Mouse (Mus musculus): ENCODE measurements at regions not wholly inside any gene's neighbourhood (a gene's known extent, or its start where the extent isn't known, plus 50 kb on each side); places are given as distances from the start of the nearest gene placed in this dataset.

- DNase-seq (ENCODE audit: low read depth, low spot score), result no peak
Observed at GRCm38 (mm10) chr10:45957686-45958085, 380.1 kb downstream of the Hace1 start.

GRCm38 (mm10) chr10:45972240-45972639 is 394.6 kb downstream of the Hace1 start:
- DNase-seq (ENCODE audit: low read depth, low spot score), result no peak

GRCm38 (mm10) chr10:45982731-45983274 is 405.2 kb downstream of the Hace1 start:
- peak; percentile 17 for DNase-seq (ENCODE audit: low read depth, low spot score)

DNA sequence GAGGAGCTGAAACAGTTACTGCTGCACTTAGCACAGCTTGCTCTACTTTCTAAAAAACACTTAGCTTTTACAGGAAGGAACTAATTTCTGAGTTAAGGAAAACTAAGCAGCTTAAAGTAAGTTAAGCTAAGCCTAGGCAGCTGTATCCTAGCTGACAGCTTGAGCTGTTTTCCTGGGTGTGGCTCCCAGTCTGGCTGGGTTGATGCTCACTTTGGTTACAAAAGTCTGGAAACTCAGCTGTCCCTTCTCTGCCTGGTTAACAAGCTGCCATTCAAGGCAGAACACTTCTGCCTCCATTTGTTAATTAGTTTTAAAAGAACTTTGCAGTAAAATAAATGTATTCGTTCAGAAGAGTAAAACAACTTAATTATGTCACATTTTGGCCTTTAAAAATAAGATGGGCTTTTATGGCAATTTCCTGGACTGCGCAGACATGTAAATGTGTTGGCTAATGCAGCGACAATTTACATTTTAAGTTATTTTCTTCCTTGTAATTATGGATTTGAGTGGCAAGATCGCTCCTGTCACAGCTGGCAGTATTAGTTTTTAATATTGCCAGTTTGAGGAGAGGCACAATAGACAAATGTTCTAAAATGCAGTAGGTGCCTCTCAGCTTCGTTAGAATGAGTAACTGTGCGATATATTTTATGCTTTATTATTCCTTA is 406.2 kb downstream of the Hace1 start:
- peak; percentile 6 for DNase-seq (ENCODE audit: low read depth, low spot score)

GRCm38 (mm10) chr10:45986341-45986740 is 408.7 kb downstream of the Hace1 start:
- DNase-seq (ENCODE audit: low read depth, low spot score), result no peak

- DNase-seq (ENCODE audit: low read depth, low spot score), result no peak
Observed at GRCm38 (mm10) chr10:46006319-46006718, 428.7 kb downstream of the Hace1 start.

DNA sequence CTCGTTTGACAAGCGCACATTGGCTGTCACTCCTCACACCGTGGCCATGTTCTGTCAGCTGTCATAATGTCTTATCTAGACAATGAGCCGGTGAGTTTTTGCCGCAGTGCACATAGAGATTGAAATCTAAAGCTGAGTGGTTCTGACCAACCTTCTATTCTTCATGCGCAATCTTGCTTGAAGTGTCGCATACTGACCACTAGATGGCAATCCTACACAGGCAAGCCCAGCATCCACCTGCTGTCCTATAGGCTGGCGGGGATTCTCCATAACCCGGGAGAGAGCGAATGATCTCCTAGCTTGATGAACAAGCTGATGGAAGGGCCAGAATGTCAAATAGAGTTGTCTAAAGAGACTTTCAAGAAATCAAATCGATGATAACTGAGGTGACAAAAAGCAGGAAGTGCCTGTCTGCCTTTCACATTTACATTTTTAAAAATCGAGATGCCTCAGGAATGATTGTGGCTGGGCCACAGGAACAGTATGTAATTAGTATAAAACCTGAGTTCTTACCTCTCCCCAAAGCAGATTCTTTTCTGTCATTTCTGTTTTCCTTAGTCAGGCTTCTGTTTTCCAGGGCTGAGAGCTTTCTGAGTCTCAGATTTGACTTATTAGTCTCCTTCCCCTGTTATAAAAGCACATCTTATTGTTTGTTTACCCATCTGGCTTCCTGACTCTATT is 434.4 kb downstream of the Hace1 start:
- DNase-seq (ENCODE audit: low read depth, low spot score), result peak; percentile 72

DNA sequence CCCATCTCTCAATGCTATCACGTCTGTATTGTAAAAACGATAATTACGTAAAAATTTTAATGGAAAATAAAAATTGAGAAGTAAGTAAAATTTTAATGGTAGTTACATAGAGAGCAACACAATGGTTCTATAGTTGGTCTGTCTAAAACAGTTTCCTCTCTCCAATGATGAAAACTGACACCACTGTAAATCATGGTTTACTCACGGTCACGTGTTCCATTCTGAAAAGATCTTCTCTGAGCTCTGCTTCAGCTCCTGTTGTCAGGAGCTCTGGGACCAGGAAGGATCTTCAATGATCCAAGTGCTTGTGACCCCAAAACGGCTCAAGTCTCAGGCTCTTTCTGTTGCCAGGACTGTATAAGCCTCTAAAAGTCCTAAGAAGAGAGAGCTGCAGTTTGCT is 435.0 kb downstream of the Hace1 start:
- peak; percentile 6 for DNase-seq (ENCODE audit: low read depth, low spot score)

DNA sequence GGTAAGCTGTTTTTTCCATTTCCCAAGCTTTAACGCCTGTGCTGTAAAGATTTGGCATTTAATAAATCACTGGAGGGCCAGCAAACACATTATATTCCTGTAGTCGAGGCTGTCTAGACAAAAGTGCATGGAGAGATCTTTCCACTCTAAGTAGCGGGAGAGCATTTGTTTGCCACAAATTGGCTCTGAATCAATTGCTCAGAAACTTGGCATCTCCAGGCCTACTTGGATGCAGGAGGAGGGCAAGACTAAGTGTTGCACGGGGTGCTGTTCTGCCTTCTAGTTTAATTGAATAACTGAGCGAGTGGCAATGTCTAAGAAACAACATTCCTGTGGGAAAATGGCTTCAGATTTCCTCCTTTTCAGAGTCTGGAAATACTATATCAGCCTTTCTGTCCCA is 438.7 kb downstream of the Hace1 start:
- DNase-seq (ENCODE audit: low read depth, low spot score), result no peak

GRCm38 (mm10) chr10:46045474-46046093 is 468.0 kb downstream of the Hace1 start:
- peak; percentile 23 for DNase-seq (ENCODE audit: low read depth, low spot score)

DNA sequence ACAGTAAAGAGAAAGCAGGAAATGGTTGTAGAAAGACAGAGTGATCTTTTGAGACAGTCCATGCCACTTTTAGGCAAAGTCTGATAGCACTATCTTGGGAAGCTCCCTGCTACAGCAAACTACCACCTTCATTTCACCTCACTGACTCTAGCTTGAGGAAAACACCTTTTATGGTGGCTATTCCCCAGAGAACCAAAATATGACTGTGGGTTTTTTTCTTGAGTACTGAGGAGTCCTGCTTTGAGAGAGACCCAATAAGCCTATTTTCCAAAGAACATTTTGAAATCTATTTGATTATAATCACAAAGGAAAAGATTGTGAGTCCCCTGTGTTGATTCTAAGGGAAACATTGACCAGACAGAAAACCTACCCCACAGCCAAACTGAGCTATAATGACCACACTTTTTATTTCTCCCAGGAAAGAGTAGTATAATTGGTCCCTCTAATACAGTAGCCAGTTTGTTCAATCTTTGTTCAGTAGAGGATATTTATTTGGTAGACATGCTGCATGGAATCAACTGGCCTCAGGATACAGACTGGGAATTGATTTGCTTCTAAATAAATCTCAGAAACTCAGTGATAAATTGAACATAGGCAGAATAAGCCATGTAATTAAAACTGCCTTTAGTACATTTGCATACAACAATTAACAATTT is 468.6 kb downstream of the Hace1 start:
- DNase-seq (ENCODE audit: low read depth, low spot score), result no peak

DNA sequence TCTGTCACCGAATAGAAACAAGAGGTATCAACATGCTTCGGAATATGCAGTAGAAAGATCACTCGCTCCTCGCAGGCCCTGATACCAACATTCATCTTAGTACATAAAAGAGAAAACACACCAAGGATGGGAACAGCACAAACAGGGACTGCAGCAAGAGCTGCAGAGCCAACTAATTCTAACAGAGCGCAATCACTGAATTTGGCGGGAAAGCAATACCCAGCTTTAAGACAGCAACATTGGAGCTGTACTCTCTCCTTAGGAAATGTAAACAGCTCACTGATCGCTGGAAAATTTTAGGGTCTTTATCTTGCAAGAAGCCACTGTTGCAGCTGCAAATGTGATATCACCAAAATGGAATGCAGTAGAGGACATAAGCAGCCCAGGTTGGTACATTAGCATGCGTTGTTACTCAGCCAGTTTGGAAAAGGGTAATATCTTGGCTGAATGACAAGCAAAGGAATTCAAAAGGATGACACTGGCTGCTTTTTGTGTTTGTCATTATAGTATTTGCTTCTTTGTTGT is 469.3 kb downstream of the Hace1 start:
- peak; percentile 25 for DNase-seq (ENCODE audit: low read depth, low spot score)

DNA sequence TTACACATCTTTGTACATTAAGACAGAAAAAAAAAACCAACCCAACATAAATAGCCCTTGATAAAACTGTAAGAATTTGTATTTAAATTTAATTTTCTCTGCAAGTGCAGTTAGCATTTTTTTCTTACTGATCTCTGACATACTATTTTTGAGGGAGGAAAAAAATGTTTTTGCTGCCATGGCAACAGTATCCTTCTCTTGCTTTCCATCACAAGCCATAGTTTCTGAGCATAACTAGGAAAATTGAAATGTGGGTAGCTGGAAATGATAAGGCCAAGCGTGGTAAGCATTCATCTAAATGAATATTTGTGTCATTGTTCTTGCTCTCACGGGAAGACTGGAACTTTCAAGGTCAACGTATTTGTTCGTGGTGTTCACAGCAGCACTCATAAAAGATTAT is 470.0 kb downstream of the Hace1 start:
- DNase-seq (ENCODE audit: low read depth, low spot score), result no peak

DNA sequence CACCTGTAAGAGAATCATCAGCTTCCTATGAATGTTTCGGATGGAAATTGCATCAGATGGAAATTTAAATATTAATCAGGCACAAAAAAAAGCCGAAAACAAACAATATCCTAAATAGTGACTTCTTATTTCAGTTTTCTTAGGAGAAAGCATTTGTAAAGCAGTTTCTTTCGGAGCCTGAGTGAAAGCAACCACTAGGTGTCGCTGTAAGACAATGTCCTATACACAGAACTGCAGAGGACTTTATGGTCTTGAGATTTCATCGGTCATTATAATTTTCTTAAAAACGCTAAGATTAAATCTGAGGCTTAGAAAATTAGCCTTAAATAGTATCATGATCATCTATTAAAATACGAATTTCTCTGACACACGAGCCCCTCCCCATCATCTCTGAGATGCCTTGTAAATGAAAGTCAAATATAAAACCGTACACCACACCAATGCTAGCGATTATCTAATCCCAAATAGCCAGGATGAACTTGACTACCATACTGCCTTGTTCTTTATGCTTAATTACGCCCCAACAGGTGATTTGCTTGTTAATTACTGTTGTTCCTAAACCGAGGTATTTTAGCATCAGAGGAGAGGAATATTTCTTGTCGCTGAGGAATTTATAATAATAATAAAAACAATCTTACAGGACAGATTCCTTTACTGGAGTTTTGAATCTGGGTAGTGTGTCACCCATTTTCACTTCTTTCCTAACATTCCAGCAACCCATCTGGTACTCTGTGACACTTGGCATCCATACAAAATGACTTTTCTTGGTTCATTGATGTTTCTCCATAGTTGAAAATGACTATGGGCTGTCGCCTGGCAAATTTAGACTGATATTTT is 480.0 kb downstream of the Hace1 start:
- DNase-seq (ENCODE audit: low read depth, low spot score), result peak; percentile 85

DNA sequence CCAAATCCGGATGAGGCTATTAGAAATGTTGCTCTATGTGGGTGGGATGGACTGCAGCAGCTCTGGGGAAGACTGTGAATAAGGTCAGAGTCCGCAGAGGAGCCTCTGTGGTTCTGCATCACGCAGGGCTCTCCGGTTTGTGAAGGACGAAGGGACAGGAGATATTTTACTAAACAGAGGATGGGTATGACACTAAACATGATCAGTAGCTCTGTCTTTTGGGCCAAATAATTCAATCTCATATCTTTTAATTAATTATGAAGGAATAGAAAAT is 480.5 kb downstream of the Hace1 start:
- no peak for DNase-seq (ENCODE audit: low read depth, low spot score)

DNA sequence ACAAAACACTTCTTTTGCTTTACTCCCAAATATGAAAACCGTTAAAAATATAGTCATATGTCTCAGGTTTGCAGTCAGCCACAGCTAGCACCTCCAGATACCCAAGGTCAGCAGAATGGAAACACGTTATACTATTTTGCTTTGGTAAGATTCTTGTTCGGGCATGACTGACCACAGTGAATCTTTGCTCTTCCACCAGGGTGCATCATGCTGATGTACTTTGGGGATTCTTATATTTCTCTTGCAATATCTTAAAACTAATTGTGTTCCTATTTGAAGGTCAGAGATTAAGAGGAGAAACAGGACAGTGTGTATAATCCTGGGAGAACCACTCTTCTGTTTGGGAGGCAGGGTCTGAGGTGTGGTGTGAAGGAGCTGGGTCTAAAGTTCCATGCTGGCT is 481.7 kb downstream of the Hace1 start:
- DNase-seq (ENCODE audit: low read depth, low spot score), result no peak

- no peak for DNase-seq (ENCODE audit: low read depth, low spot score)
Observed at GRCm38 (mm10) chr10:46063831-46064230, 486.2 kb downstream of the Hace1 start.

GRCm38 (mm10) chr10:46070766-46071165 is 493.1 kb downstream of the Hace1 start:
- no peak for DNase-seq (ENCODE audit: low read depth, low spot score)

DNA sequence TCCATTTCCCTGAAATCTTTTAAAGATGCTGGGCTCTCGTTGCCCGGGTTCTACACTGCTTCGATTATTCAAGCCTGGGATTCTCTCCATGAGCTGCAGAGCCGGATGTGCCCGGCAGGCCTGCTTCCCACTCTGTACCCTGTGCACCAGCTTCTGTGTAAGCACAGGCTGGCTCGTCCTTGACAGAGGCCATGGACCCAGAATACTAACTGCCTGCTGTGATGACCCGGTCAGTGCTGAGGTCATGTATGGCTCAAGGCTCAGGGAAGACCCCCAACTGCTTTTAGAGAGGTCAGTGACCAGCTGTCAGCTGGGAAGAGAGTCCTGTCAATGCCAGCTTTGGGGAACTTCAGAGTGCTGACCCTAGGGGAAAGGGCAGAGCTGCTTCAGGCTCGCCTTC is 493.6 kb downstream of the Hace1 start:
- no peak for DNase-seq (ENCODE audit: low read depth, low spot score)

- DNase-seq (ENCODE audit: low read depth, low spot score), result no peak
Observed at GRCm38 (mm10) chr10:46071810-46072549, 494.4 kb downstream of the Hace1 start.
